Mouse (Mus musculus) lung, postnatal 10 days (tissue): ENCODE data around the gene Larp6.

ENCODE experiments used
- DNase-seq: peaks from one replicate; pipeline ENCODE4 v3.0.0; 2021

The Larp6 gene

DNA sequence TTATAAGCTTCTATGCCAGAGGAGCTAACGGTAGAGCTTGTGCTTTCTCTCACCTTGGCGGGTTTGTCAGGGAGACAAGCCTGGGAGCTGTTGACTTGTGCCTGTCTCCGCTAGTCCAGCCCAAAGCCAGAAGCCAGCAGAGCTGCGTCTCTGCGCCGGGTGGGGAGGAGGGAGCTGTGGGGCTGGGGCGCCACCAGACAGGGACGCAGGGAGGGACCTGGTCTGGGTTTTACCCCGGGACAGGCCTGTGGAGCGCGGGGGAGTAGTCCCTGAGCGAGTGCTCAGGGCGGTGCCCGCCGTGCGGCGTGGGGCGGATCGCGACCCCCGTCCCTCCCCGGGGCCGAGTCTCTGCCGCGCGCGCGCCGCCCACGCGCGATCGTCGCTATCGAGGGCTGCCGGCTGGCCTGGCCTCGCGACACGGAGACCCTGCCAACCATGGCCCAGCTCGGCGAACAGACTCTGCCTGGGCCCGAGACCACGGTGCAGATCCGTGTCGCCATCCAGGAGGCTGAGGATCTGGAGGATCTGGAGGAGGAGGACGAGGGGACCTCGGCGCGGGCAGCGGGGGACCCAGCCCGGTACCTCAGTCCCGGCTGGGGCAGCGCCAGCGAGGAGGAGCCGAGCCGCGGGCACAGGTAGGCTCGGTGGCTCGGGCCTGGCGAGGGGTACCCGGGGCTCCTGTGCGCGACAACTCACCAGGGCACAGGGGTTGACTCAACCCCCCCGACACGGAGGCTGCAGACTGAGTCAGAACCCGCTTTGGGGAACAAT is at the start of gene Larp6:
Gene Larp6, plus strand, starts transcription at position 219 of the 771 bp plus-strand sequence.
- DNase-seq = peak; percentile 58

DNA sequence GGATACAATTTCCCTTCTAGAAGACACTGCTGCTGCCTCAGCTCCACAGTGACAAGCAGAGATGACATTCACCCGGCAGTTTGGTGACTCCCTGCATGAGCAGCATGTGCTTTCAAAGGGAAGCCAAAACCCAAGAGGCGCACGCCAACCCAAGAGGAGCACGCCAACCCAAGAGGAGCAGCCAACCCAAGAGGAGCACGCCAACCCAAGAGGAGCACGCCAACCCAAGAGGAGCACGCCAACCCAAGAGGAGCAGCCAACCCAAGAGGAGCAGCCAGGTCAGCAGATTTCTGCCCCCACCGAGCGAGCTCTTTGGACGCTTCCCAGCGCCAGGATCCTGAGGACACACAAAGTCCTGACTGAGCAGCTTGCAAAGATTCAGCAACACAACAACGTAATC is 48.4 kb upstream of the Larp6 start:
- peak; percentile 15 for DNase-seq

DNA sequence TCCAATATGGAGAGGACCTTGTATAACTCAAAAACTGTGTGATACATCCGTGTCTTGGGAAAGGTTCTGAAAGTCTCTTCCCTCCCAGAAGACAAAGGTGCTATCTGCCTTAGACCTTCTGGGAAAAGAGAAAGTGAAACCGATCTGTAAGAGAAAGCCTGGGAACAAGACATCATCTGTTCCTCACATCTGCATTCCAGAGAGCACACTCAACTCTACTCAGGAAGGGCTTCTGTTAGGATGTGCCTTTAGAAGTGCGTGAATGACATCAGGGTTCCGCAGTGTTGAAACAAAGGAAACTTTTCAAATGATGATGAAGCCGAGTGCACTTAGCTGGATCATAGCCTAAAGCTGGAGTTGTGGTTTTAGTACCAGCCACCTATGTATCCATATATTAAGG is 47.9 kb upstream of the Larp6 start:
- no peak for DNase-seq

DNA sequence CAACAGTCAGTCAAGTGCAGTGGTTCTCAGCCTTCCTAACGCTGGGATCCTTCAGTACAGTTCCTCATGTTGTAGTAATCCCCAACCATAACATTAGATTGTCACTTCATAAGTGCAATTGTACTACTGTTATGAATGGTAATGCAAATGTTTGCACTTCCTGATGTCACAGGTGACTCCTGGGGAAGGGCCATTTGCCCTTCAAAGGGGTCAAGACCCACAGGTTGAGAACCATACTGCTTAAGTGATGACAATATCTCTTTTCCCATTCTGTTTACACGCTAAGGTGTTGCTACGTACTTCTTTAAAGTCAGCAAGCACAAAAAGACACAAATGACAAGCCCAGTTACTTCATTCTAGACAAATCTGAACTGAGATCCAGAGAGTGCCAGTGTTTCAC is 47.3 kb upstream of the Larp6 start:
- no peak for DNase-seq

DNA sequence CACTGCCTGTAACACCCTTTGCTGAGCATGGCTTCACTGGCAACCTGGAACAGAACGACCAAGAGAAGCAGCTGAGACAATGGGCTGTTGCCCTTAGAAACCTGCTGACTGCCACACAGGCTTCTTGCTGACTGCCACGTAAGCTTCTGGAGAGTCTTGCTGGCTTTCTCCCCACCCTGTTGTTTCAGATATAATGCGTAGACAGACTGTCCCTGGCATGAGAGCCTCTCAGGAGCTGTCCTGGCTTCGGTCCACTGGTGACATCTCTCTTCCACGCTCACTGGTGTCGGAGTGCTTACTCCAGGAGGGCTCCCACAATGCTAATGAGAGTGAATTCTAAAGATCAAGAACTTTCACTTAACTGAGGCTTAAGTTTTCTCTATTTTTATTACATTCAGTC is 43.9 kb upstream of the Larp6 start:
- no peak for DNase-seq

DNA sequence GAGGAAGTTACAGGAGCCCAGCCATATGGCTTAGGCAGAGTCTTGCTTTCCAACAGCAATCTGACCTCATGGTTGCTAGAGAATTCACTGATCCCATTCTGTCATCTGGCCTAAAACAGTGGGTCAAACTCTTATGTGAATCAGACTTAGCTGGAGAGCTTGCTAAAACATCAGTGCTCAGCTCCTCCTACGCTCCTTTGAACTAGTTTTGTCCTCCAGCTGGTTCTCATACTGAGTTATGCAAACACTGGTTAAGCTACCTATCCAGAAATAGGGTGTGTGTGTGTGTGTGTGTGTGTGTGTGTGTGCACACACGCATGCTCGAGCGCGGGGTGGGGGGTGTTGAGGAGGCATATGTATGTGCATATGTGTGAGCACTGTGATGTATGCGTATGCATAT is 40.2 kb upstream of the Larp6 start:
- no peak for DNase-seq

DNA sequence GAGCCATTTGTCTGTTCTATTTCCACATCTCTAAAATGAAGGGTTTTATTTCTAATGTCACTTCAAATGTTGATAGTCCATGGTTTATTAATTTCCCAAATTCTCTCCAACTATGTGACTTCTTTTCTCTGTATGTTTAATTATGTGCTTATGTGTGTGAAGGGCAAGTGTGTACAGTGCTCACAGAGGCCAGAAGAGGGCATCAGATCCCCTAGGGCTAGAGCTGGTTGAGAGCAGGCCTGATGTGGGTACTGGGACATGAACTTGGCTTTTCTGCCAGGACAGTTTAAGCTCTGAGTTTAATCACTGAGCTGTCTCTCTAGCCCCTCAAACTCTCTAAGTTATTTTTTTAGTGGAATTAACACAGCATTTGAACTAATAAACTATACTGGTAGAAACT is 38.0 kb upstream of the Larp6 start:
- peak; percentile 12 for DNase-seq

DNA sequence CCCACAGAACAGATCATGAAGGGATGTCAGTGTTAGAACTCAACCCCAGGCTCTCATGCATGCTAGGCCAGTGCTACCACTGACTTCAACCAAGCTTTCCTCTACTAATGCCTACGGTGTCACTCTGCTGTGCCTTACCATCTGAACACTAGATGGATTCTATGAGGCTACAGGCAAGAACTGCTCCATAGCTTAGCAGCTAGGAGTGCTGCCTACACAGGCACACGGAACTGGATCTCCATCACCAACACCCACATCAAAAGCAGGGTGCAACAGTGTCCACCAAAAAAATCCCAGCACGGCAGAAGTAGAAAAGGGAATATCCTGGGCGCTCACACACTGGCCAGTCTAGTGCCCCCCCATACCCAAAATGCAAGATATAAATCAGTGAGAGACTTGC is 36.4 kb upstream of the Larp6 start:
- no peak for DNase-seq

DNA sequence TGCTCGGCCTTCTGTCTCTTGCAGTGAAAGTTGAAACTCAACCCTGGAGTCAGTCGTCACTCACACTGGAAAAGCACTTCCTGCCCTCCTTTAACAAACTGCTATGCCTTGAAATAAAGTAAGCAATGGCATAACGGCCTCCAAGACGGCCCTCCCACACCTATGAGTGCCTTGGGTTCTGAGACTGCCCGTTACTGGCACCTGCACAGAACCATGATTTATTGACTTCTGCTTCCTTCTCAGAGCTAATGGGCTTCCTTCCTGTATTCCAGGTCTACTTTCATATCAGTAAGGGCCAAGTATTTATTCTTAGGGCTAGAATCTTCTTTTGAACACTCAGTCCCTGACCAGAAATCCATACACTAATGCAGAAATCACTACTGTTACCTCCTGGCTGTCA is 33.9 kb upstream of the Larp6 start:
- DNase-seq = no peak

DNA sequence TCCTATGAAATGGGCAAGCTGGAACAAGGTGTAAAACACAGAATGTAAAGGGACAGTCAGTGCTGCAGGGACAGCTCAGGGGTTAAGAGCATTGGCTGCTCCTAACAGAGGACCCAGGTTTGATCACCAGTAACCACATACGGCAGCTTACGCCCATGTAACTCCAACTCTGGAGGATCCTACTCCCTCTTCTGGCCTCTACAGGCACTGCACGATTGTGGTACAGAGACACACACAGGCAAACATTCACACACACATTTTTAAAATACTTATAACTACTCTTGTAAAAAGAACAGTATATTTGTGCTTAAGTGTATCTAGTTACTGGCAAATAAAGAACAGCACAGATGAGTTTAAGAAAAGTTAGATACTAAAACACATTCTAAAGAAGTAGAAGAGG is 31.8 kb upstream of the Larp6 start:
- no peak for DNase-seq

DNA sequence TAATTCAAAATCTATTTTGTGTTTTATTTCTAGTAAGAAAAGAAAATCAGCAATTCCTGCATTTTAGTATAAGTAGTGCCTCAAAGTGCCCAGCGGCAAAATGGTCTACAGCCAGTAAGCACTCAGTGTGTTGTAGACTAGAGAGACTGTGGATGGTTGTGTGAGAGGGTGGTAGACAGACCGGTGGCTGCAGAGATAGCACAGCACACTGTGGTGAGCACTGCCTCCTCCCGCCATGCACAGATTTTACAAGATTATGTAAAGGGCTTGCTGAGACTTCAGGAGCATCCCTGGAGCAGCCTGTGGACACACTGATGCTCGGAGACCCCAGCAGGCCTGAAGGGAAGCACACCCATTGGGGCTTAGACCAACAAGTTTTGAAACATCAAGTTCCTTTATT is 30.0 kb upstream of the Larp6 start:
- no peak for DNase-seq

DNA sequence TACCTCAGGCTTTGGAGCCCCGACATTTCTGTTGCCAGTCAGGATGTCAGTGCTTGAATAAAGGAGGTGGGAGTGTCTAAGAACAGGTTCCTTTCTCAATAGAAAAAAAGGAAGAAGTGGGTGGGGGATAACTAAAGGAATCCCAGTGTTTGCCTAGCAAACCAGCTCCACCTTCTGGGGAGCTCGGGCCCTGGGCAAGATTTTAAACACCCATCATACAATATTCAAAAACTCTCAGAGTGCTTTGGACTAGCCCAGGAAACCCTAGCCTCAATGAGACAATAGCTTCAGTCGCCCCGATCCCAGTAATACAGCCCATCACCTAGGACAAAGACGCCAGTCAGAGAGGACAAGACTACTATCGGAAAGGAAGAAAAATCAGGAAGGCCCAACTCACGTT is 25.4 kb upstream of the Larp6 start:
- DNase-seq = peak; percentile 51

DNA sequence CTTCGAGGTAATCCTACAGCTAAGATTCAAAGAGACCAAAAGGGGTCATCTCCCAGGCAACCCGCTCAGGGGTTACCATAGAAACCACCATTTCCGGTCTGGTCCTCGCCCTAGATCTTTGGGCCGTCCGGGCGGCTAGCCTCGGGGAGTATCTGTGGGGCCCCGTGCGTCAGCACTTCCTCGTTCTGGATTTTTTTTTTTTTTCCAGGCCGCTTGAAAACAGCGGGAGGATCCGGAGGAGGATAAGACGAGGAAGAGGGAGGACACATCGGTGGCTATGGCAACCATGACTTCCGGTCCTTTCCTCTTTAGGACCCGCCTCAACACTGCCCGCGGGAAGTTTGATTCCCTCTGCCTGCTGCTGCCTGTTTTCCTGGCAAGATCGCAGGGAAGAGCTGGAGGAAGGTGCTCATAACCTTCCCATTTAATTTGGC is 24.9 kb upstream of the Larp6 start, which contains the start of gene Lrrc49:
Gene Lrrc49, minus strand, starts transcription at position 268 of the 434 bp plus-strand sequence.
- DNase-seq = peak; percentile 94

DNA sequence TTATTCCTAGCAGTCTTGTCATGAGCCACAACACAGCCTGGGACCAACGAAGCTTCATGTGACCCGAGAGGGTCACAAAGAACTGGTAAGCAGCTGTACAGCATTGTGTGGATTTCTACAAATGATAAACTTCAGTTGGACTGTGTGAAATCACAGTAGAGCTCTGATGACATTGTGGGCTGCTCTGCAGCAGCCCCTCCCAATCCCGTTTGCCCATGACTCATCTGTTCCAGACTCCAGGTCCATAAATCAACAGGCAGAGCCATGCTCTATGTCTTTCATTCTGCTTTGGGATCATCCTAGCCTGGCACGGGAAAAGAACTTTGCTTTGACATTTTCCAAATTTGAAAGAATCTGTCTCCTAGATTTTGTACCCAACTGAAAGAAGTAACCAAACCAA is 20.2 kb upstream of the Larp6 start:
- DNase-seq = no peak

DNA sequence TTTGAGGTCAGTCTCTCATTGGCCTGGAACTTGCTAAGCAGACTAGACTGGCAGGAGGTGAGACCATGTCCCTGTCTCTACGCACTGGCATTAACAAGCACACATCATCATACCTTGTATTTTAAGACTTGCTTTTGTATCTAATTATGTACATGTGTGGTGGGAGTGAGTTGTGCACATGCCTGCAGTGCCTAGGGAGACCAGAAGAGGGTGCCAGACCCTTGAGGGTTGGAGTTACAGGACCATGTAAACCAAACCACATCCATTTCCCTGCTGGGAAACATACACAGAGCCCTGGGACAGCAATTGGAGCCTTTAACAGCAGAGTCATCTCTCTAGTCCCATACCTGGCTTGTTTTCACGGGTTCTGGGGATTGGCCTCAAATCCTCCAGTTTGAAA is 18.8 kb upstream of the Larp6 start:
- DNase-seq = peak; percentile 47

DNA sequence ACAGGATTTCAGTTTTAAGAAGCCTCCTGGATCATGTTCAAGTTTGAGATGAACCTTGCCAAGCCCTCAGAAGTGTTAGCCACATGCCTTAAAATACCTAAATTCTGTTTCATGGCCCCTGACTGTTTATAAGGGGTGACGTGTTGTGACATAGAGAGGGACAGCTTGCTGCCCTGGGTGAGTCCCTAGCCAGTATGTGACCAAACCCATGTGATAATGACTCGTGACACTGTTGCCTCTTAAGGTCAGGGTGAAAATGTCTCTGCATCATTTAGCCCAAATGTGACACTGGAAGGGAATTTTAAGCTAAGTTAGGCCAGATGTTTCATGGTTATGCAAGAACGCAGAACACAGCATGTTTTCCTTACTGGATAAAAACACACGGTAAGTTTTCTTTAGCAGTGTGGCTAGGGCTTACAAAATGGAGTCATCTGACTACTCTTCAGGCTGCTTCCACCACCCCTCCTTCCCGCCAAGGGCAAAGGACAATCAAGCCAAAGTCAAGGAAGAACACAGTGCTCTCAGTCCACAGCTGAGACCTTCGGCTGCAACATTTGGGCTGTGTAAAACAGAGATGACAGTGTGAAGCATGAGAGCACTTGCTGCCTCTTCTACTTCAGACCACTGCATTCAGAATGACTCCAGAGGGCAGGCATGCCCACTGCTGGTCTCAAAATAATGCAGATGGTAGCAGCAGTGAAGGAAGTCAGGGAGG is 16.4 kb upstream of the Larp6 start:
- peak; percentile 41 for DNase-seq

DNA sequence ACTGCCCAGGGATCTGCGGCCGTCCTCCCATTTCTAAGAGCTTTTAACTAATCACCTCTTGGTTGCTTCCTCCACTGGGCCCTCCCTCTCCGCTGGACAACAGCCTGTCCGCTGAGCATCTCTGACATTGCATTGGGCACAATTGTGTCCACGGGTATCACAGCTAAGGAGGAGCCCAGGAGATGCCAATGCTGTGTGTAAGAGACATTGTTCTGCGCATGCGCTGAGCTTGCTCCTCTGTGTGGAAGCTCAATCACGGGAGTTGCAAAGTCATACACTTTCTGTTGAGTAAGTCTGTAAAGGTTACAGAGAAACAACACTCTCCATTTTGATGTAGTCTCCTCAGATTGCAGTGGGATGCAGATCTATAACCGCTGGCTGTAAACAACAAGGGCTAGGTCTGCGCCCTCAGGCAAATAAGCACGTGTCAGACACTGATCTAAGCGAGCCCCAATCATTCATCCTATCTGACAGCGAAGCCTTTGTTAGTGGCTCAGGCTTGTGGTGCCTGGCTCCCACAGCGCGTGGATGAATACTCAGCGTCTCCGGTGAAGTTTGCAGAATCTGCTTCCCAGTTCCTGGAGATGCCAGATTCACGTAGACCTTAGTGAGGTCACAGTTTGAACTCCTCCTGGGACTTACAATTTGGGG is 13.1 kb upstream of the Larp6 start:
- no peak for DNase-seq

DNA sequence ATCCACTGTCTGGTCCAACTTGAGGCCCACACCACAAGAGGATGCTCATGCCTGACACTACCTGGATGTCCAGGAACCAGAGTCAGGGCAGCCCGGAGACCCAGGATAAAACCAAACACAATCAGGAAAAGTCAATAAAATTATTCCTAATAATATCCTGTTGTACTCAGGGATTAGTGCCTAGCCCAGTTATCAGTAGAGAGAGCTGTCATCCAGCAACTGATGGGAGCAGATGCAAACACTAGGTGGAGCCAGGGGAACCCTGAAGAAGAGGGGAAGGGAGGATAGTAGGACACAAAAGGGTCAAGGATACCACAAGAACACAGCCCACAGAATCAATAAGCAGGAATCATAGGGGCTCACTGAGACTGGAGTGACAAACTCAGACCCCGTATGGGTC is 5.2 kb upstream of the Larp6 start:
- DNase-seq = no peak

DNA sequence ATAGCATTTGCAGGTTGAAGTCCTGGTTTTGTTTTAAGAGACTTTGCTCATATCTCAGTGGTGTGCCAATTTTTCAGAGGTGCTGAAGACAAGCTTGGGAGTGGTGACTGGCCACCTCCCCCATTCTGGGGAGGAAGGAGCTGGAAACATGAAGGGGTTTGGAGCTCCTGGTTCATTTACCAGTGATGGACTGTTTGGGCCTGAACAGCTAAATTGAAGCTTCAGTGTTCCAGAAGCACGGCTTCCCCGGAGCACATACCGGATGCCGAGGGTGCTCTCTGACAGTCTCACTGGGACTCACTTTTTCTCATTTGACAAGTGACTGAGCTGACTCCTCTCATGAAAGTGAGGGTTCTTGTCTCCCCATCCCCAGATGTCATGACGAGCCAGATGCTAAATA is 4.2 kb upstream of the Larp6 start:
- DNase-seq = no peak

DNA sequence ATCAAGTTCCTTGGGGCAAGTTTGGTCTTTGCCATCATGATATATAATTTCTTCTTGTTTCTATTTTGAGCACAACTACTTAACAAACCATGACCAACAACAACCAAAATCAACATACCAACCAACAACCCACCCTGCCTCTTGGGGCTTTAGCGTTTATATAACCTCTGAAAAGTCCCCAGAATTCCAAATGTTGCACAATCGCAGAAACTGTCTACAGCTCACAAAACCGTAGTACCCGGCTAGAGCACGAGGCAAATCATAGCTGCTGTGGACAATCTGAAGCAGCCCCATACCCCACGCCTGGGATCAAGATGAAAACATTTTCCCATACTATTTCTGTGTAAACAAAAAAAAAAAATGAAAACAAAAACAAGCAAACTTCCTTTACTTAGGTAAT is 3.1 kb upstream of the Larp6 start:
- DNase-seq = no peak

DNA sequence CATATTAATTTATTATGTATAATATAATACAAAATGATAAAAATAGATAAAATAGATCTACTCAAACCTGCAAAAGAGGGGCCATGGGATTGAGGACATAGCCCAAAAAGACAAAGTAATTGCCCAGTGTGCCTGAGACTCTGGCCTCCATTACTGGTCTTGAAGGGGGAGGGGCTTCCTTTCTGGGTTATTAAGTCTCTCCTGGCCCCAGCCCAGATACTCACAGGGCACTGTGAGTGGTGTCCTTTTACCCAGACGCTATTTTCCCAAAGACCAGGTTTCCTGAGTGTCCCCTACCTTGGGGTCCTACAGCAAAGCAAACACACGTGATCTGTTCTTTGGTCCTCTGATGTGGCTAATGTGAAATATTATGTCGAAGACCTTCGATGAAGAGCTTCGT is 778 bp upstream of the Larp6 start:
- no peak for DNase-seq

DNA sequence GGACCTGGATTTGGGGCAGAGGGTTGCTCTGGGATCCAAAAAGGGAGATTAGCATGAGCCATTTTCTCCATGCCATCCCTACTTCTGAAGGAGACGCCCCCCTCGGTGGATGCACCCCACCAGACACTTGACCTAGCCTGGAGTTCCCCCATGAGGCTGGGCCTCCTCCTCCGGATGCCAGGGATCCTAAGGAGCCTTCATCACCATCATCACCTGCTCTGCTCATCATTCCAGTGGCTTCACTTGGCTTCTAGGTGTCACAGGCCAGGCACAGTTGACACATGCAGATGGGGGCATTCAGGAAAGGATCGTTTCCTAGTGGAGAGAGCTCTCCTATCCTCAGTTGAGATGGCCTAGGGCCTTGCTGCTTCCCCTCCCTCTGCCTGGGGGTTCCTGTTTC is 827 bp downstream of the Larp6 start:
- no peak for DNase-seq

DNA sequence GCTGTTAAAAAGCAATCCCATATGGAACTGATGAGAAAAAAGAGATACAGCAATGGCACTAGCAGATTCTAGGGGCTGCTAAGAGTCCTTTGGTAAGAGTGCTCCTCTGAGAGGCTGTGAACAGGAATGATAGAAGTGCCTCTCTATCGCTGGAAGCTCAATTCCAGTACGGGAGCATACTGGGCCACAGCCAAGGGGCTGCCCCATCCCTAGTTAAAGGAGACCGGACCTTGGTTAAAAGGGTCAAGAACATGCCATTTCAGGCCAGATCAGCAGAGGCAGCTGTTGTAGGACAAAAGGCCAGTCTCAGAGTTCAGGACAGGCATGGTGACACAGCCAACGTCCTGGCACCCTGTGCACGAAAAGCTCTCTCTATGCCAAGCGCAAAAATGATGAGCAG is 1.4 kb downstream of the Larp6 start:
- DNase-seq = peak; percentile 52

DNA sequence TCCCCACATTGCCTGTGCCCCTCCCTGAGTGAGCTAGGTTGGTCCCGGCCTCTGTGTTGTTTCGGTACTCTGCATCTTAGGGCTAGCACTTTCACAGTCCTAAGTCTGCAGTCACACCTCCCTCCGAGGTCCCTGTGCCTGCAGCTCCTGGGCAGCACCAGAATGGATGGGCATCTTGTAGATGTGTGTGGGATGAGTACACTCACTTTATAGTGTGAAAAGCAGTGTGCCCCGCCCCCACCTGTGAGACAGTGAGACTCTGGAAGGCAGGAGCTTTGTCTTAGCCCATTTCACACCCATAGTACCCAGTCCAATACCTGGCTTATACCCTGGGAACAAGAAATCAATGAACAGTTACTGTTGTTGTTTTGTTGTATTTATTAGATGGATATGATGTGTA is 2.5 kb downstream of the Larp6 start:
- DNase-seq = no peak
